Comparison of ENCODE assay signal across 4 mouse cellular contexts in genomic region chr15:76960407-76961130, GRCm38 (mm10). TPM values are rescaled to one million over a fixed set of nuclear protein-coding genes. Genes with fewer than 3 reads are reported as not detected.
DNase-seq lines count a peak whose midpoint lies in the region.
"Not testable (repeated sequence)": the region's sequence is repeated elsewhere in the genome, so short reads cannot be mapped to it uniquely, and the experiment has no call there.

No protein-coding gene starts in this region.

- not testable (repeated sequence) for DNase-seq in ES-E14 (ENCODE audit: low read depth, low spot score)
- peak; percentile 73 for DNase-seq in R1 (ENCODE audit: low read depth, low spot score)
- DNase-seq in ZHBTc4 (ENCODE audit: low read depth, low spot score): peak; percentile 55
- DNase-seq in heart, adult 11 months: peak; percentile 55

- not testable (repeated sequence) for H3K9ac ChIP-seq in ES-E14 (ENCODE audit: insufficient read depth, low read depth, low read length, poor library complexity, severe bottlenecking)

- not testable (repeated sequence) for H3K4me3 ChIP-seq in ES-E14 (ENCODE audit: insufficient read depth in 1 of 2, low read depth in 1 of 2, low read length in 2 of 2, poor library complexity in 1 of 2, severe bottlenecking in 1 of 2)

- in situ Hi-C loops in ES-E14 (cut with MboI; ENCODE audit: low sequenced_read_pairs in 2 of 2, unreplicated experiment in 2 of 2): loop anchor here in 1 of 2 experiments (25.0 kb wide), 1 partner anchor 402 kb away; no protein-coding TSS in a partner anchor

- not testable (repeated sequence) for H3K4me1 ChIP-seq in ES-E14 (ENCODE audit: control insufficient read depth in 2 of 2, insufficient read depth in 2 of 2, low read length in 2 of 2, poor library complexity in 1 of 2)

- H3K27ac ChIP-seq in ES-E14 (ENCODE audit: insufficient read depth, low read depth, low read length, poor library complexity, severe bottlenecking): peak overlapping the region; percentile 88

- not testable (repeated sequence) for H3K9me3 ChIP-seq in ES-E14 (ENCODE audit: control insufficient read depth, insufficient read depth, low read depth, low read length)

- H3K36me3 ChIP-seq in ES-E14 (ENCODE audit: control insufficient read depth, insufficient read depth, low read length, poor library complexity, severe bottlenecking): not testable (repeated sequence)

RNA-seq across cellular contexts. Expression of gene 1110038F14Rik, which starts 12.3 kb away (rescaled TPM):
- 25.6 and 35.5 TPM in 2 replicates for total RNA-seq in ES-E14 (2012; rRNA removed)

RNA-seq across cellular contexts. Expression of gene Zfp647, which starts 35.3 kb away (rescaled TPM):
- total RNA-seq in ES-E14 (2012; rRNA removed): 7.2 and 7.4 TPM in 2 replicates
